Mouse (Mus musculus) bone marrow, adult 2 months (tissue): Measurements from ENCODE around the gene Pbld2. TPM values are rescaled to one million over a fixed set of nuclear protein-coding genes. Genes with fewer than 3 reads are reported as not detected.
"Not testable (repeated sequence)": the region's sequence is repeated elsewhere in the genome, so short reads cannot be mapped to it uniquely, and the experiment has no call there.

Experiments used
- H3K27ac ChIP-seq: fragments of 200-500 bp; 2 replicates; pipeline ENCODE4 v1.5.1; 2012; ENCODE audit warnings: low read depth, mild to moderate bottlenecking, control low read depth, inconsistent platforms, low read length; ENCODE audit not compliant: control insufficient read depth, poor library complexity, insufficient read depth
- H3K4me1 ChIP-seq: fragments of 200-500 bp; 2 replicates; pipeline ENCODE4 v1.6.1; 2011; ENCODE audit warnings: low read length; ENCODE audit not compliant: control insufficient read depth, insufficient read depth
- H3K4me3 ChIP-seq: fragments of 200-500 bp; replicated peaks from 2 replicates; pipeline ENCODE3; 2011; ENCODE audit warnings: mild to moderate bottlenecking, low read depth, low read length, control low read depth; ENCODE audit not compliant: control insufficient read depth
- CTCF ChIP-seq: fragments of 200-500 bp; IDR thresholded peaks from 2 replicates; pipeline ENCODE4 v1.5.1; 2011; ENCODE audit warnings: low read length, control low read depth; ENCODE audit not compliant: control insufficient read depth, insufficient read depth
- POLR2A ChIP-seq: fragments of 200-500 bp; IDR thresholded peaks from 2 replicates; pipeline ENCODE4 v1.6.1; 2011; ENCODE audit warnings: low read depth, mild to moderate bottlenecking, control low read depth, low read length, borderline replicate concordance; ENCODE audit not compliant: control insufficient read depth
- WGBS: fragments of 180-500 bp; shearing (Covaris S2); methylation state at CpG from one replicate; pipeline ENCODE4 v1.1.7; 2018; 5-methylcytosine and 5-hydroxymethylcytosine counted together
- polyA plus RNA-seq: library from polyadenylated mRNA; stranded (reverse); fragments of >200 nt; gene quantifications from 2 replicates; pipeline ENCODE4 v1.2.4, GENCODE M21; 2011; ENCODE audit warnings: low replicate concordance; ENCODE audit not compliant: missing spikeins, insufficient read depth, insufficient read length

Pbld2 gene
- polyA plus RNA-seq, 1 experiment = 0.82 TPM

DNA sequence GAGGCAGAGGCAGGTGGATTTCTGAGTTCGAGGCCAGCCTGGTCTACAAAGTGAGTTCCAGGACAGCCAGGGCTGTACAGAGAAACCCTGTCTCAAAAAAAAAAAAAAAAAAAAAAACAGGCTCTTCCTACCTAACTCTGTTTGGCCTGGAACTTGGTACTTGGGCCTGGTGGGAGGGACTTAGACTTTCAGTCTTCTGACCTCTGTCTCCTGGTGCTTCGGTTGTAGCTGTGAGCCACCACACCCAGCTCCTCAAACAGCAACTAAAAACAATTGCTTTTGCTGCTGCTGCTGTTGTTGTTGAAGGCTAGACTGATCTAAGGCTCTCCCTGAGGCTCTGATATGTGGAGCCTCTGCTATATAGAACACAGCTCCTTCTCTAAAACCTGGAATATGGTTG is 25.0 kb downstream of the Pbld2 start:
- no peak for TF ChIP-seq CTCF
- TF ChIP-seq POLR2A = no peak
- WGBS = 82% methylated on average over 2 of the region's 2 CpGs

DNA sequence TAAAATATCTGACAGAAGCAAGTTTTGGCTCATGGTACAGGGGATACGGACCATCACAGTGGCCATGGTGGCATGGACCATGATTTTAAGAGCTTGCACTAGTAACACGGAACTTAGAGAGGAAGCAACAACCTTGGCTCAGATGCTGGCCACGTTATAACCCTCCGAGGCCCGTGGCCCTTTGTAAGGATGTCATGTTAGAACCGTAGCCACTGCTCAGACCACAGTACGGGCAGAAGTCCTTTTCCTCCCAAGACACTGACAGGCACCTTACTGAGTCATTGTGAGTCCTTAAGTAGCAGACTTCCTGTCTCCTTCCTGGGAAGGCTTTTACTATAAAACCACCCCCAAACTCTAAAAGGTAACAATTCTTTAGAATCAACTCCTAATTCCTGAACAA is 27.2 kb downstream of the Pbld2 start:
- Histone ChIP-seq H3K27ac (no peak overlapping the region), H3K4me3 (no peak overlapping the region), H3K4me1 (no peaks in the 10 kb centered on the region)
- WGBS = 16% methylated on average over 7 of the region's 7 CpGs
- TF ChIP-seq POLR2A (no peak), CTCF (no peak)

More for the DNA sequence above, 25.0 kb downstream of the Pbld2 start:
- H3K27ac ChIP-seq = no peak overlapping the region
- no peaks in the 10 kb centered on the region for H3K4me1 ChIP-seq
- H3K4me3 ChIP-seq = no peak overlapping the region

GRCm38 (mm10) chr10:63052011-63052410 is 27.9 kb downstream of the Pbld2 start:
- TF ChIP-seq POLR2A (no peak), CTCF (no peak)

GRCm38 (mm10) chr10:63053007-63053406 is 28.9 kb downstream of the Pbld2 start:
- WGBS = 52% methylated on average over 6 of the region's 6 CpGs

More at GRCm38 (mm10) chr10:63052011-63052410, 27.9 kb downstream of the Pbld2 start:
- Histone ChIP-seq H3K4me3 (no peak overlapping the region), H3K4me1 (no peaks in the 10 kb centered on the region), H3K27ac (no peak overlapping the region)
- WGBS = 86% methylated on average over 6 of the region's 6 CpGs

GRCm38 (mm10) chr10:63054071-63054470 is 30.0 kb downstream of the Pbld2 start:
- WGBS = 72% methylated on average over 6 of the region's 6 CpGs
- not testable (repeated sequence) for H3K4me1 ChIP-seq, H3K27ac ChIP-seq, H3K4me3 ChIP-seq

More at GRCm38 (mm10) chr10:63053007-63053406, 28.9 kb downstream of the Pbld2 start:
- TF ChIP-seq CTCF (no peak), POLR2A (no peak)
- Histone ChIP-seq H3K4me1 (no peaks in the 10 kb centered on the region), H3K27ac (no peak overlapping the region), H3K4me3 (no peak overlapping the region)

DNA sequence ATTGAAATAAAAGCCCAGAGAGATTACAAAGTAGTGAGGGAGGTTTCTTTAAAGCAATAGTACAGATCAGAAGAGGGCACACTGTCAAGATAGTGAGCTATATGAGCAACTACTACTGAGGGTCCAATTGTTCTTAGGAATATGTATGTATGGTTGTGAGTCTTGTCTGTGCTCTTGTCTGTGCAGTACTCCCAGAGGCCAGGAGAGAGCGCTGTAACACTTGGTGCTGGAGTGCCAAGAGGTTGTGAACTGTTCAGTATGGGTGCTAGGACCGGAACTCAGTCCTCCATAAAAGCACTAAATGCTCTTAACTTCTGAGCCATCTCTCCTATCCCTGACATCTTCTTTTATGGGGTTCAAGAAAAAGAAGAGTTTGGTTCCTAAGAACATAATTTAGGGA is 30.5 kb downstream of the Pbld2 start:
- H3K4me1 ChIP-seq = no peaks in the 10 kb centered on the region
- WGBS = 80% methylated on average over 2 of the region's 2 CpGs
- TF ChIP-seq POLR2A (no peak), CTCF (peak; percentile 35; the same call in 1 of the 2 replicates)

GRCm38 (mm10) chr10:63056966-63057750 is 33.0 kb downstream of the Pbld2 start:
- no peak overlapping the region for H3K27ac ChIP-seq
- TF ChIP-seq POLR2A = no peak
- no peak for TF ChIP-seq CTCF
- WGBS = 74% methylated on average over 24 of the region's 24 CpGs
- no peaks in the 10 kb centered on the region for H3K4me1 ChIP-seq
- H3K4me3 ChIP-seq = no peak overlapping the region

More for the DNA sequence above, 30.5 kb downstream of the Pbld2 start:
- H3K4me3 ChIP-seq = no peak overlapping the region
- H3K27ac ChIP-seq = no peak overlapping the region

DNA sequence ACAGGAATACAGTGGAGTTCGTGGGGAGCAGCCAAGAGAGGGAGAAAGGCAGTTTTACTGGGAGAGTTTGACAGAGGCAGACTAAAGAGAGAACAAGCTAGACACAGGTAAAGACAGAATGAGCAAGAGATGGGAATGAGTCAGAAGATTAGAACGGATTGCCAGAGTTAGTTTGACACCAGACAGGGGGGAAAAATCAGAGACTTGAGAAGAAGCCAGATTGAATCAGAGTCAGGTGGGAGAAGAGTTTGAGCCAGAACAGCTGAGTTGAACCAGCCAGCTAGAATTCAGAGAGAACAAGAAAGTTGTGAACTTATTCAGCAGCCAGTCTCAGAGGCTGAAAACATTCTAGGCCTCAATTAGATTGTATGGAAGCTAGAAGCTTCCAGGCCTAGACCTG is 35.7 kb downstream of the Pbld2 start, which contains the start of gene Pbld1:
Gene Pbld1 (plus strand): TSS at position 301 of the 400 bp plus-strand sequence.
- Histone ChIP-seq H3K4me1 (no peaks in the 10 kb centered on the region), H3K4me3 (no peak within 1 kb of the TSS), H3K27ac (no peak within 1 kb of the TSS)
- no peak for TF ChIP-seq POLR2A
- no peak for TF ChIP-seq CTCF
- 78% methylated on average over 2 of the region's 2 CpGs for WGBS

DNA sequence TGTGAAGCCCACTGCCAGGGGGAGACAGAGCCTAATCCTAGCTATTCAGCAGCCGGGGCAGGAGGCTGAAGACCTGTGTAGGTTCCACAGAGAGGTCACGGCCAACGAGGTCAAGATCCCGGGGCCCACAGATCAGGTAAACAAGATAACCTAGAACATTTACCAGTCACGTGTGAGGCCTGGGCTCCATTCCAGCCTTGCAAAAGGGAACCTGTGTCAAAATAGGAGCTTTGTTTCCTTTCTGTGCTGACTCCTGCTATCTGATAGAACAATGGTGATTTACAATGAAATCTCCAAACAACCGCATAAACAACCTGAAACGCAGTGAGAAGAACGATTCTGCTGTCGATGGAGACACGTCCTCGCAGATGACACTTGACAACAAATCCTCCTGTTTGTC is 36.3 kb downstream of the Pbld2 start:
- TF ChIP-seq POLR2A = no peak
- TF ChIP-seq CTCF = no peak
- WGBS = 31% methylated on average over 11 of the region's 11 CpGs
- H3K4me1 ChIP-seq = no peaks in the 10 kb centered on the region
- no peak overlapping the region for H3K27ac ChIP-seq
- no peak overlapping the region for H3K4me3 ChIP-seq
